Mouse (Mus musculus): ENCODE results near the gene Clmn. TPM values are rescaled to one million over a fixed set of nuclear protein-coding genes. Genes with fewer than 3 reads are reported as not detected.

Gene Clmn
- polyA plus RNA-seq, 1 experiment from 2014 or later: 0.63 TPM

DNA sequence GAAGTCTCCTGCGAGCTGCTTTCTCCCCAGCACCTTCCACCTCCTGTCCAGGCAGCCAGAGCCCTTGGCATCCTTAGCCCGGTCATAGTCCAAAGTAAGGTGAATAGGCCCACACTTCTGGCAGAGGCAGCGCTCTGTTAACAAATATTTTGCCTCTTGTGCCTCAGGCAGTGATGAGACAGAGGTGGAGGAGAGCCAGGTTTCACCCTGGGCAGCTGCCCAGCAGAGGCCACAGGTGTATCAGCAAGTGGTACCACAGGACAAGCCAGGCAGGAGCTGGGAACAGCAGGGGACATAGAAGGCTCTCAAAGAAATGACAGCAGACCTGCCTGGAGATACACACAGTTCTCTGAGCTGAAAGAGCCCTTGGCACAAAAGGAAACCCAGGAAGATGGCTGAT is 23.6 kb downstream of the Clmn start:
- Histone ChIP-seq H3K9ac (ENCODE audit: low read depth, low read length) (no peak overlapping the region), H3K27me3 (ENCODE audit: control insufficient read depth, insufficient read depth, low read depth, low read length) (no peaks in the 10 kb centered on the region), H3K36me3 (ENCODE audit: control insufficient read depth, insufficient read depth) (no peaks in the 10 kb centered on the region), H3K9me3 (replicated peaks; ENCODE audit: control insufficient read depth, low read length) (no peaks in the 10 kb centered on the region), H3K4me2 (ENCODE audit: low read depth, low read length) (no peak overlapping the region), H3K4me1 (ENCODE audit: control insufficient read depth, low read depth, low read length) (no peaks in the 10 kb centered on the region; the same call in none of the 2 replicates), H3K4me3 (ENCODE audit: low read depth, low read length) (no peak overlapping the region), H3K27ac (ENCODE audit: low read length) (no peak overlapping the region)
- 56% methylated on average over 3 of the region's 3 CpGs for WGBS (ENCODE audit: insufficient replicate concordance)
- ATAC-seq (ENCODE audit: low read depth): no peak

GRCm38 (mm10) chr12:104838987-104839386 is 25.9 kb downstream of the Clmn start:
- H3K27ac ChIP-seq (ENCODE audit: low read length): no peak overlapping the region
- no peaks in the 10 kb centered on the region for H3K9me3 ChIP-seq (replicated peaks; ENCODE audit: control insufficient read depth, low read length)
- H3K36me3 ChIP-seq (ENCODE audit: control insufficient read depth, insufficient read depth): no peaks in the 10 kb centered on the region
- WGBS (ENCODE audit: insufficient replicate concordance): 45% methylated on average over 4 of the region's 4 CpGs
- ATAC-seq (ENCODE audit: low read depth): no peak
- H3K4me1 ChIP-seq (ENCODE audit: control insufficient read depth, low read depth, low read length): no peaks in the 10 kb centered on the region; the same call in 1 of the 2 replicates
- no peak overlapping the region for H3K9ac ChIP-seq (ENCODE audit: low read depth, low read length)
- H3K4me2 ChIP-seq (ENCODE audit: low read depth, low read length): no peak overlapping the region
- H3K27me3 ChIP-seq (ENCODE audit: control insufficient read depth, insufficient read depth, low read depth, low read length): no peaks in the 10 kb centered on the region
- H3K4me3 ChIP-seq (ENCODE audit: low read depth, low read length): no peak overlapping the region

GRCm38 (mm10) chr12:104838462-104838861 is 26.4 kb downstream of the Clmn start:
- Histone ChIP-seq H3K27ac (ENCODE audit: low read length) (no peak overlapping the region), H3K4me2 (ENCODE audit: low read depth, low read length) (no peak overlapping the region), H3K4me3 (ENCODE audit: low read depth, low read length) (no peak overlapping the region), H3K27me3 (ENCODE audit: control insufficient read depth, insufficient read depth, low read depth, low read length) (peaks cover 3% of the 10 kb centered on the region; the same call in 1 of the 2 replicates), H3K4me1 (ENCODE audit: control insufficient read depth, low read depth, low read length) (no peaks in the 10 kb centered on the region; the same call in 1 of the 2 replicates), H3K9me3 (replicated peaks; ENCODE audit: control insufficient read depth, low read length) (no peaks in the 10 kb centered on the region), H3K9ac (ENCODE audit: low read depth, low read length) (no peak overlapping the region), H3K36me3 (ENCODE audit: control insufficient read depth, insufficient read depth) (no peaks in the 10 kb centered on the region)
- ATAC-seq (ENCODE audit: low read depth): no peak

DNA sequence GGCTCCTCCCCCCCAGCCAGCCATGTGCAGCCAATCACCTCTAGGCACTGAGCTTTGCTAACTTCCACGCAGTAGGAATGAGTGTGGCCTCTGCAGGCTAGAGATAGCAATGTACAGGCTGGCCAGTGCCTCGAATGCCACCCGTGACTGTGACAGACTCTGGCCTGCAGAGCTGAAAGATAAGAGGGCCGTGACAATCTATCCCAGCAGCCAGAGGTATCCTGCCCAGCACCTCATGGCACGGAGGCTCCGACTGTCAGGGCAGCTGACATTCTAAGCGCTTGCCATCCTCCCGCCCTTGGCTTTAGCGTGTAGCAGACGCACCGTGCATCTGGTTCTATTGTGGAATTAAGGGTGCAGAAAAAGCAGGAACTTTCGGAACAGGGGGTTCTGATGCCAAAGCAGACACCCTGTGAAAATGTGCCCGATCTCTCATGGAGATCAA is 26.9 kb downstream of the Clmn start:
- Histone ChIP-seq H3K4me2 (ENCODE audit: low read depth, low read length) (no peak overlapping the region), H3K9ac (ENCODE audit: low read depth, low read length) (no peak overlapping the region), H3K27ac (ENCODE audit: low read length) (no peak overlapping the region), H3K4me3 (ENCODE audit: low read depth, low read length) (no peak overlapping the region), H3K4me1 (ENCODE audit: control insufficient read depth, low read depth, low read length) (no peaks in the 10 kb centered on the region; the same call in 1 of the 2 replicates), H3K36me3 (ENCODE audit: control insufficient read depth, insufficient read depth) (no peaks in the 10 kb centered on the region), H3K27me3 (ENCODE audit: control insufficient read depth, insufficient read depth, low read depth, low read length) (peaks cover 3% of the 10 kb centered on the region; the same call in 1 of the 2 replicates), H3K9me3 (replicated peaks; ENCODE audit: control insufficient read depth, low read length) (no peaks in the 10 kb centered on the region)
- WGBS (ENCODE audit: insufficient replicate concordance): 47% methylated on average over 13 of the region's 13 CpGs
- peak; percentile 33; the same call in 1 of the 2 replicates for ATAC-seq (ENCODE audit: low read depth)

DNA sequence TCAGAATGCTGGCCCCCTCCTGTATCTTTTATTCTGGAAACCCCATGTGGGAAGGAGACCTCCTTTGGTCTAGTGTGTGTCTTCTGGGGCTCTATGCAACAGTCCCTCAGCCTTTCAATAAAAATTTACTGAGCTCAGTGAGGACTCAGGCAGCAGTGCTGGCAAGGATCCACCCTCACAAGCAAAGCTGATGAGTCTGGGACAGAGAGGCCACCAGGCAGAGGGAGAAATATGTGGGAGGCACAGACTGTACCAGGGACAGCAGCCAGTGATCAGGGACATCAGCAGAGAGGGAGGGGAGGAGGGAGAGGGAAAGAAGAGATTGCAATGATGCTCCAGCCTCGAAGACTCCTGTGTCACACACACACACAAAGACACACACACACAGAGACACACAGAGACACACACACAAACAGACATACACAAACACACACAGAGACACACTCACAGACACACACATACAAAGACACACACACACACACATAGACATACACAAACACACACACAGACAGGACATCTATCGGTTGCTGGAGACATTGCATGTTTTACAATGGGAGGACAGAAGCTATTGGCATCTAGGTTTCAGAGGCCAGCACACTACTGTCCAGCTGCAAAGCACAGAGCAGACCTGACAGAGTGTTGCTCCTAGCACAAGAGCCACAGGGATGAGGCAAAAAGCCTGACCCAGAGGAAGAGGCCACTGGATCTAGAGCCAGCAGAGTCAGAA is 27.6 kb downstream of the Clmn start:
- no peak overlapping the region for H3K4me2 ChIP-seq (ENCODE audit: low read depth, low read length)
- no peaks in the 10 kb centered on the region for H3K36me3 ChIP-seq (ENCODE audit: control insufficient read depth, insufficient read depth)
- no peaks in the 10 kb centered on the region; the same call in 1 of the 2 replicates for H3K4me1 ChIP-seq (ENCODE audit: control insufficient read depth, low read depth, low read length)
- H3K27ac ChIP-seq (ENCODE audit: low read length): no peak overlapping the region
- H3K27me3 ChIP-seq (ENCODE audit: control insufficient read depth, insufficient read depth, low read depth, low read length): peaks cover 3% of the 10 kb centered on the region; the same call in 1 of the 2 replicates
- H3K4me3 ChIP-seq (ENCODE audit: low read depth, low read length): no peak overlapping the region
- H3K9ac ChIP-seq (ENCODE audit: low read depth, low read length): no peak overlapping the region
- no peak for ATAC-seq (ENCODE audit: low read depth)
- 66% methylated on average over 2 of the region's 2 CpGs for WGBS (ENCODE audit: insufficient replicate concordance)
- no peaks in the 10 kb centered on the region for H3K9me3 ChIP-seq (replicated peaks; ENCODE audit: control insufficient read depth, low read length)

- H3K9ac ChIP-seq (ENCODE audit: low read depth, low read length): no peak overlapping the region
- H3K27ac ChIP-seq (ENCODE audit: low read length): no peak overlapping the region
- H3K27me3 ChIP-seq (ENCODE audit: control insufficient read depth, insufficient read depth, low read depth, low read length): peaks cover 3% of the 10 kb centered on the region; the same call in 1 of the 2 replicates
- H3K36me3 ChIP-seq (ENCODE audit: control insufficient read depth, insufficient read depth): no peaks in the 10 kb centered on the region
- H3K4me1 ChIP-seq (ENCODE audit: control insufficient read depth, low read depth, low read length): no peaks in the 10 kb centered on the region; the same call in 1 of the 2 replicates
- no peak overlapping the region for H3K4me2 ChIP-seq (ENCODE audit: low read depth, low read length)
- H3K9me3 ChIP-seq (replicated peaks; ENCODE audit: control insufficient read depth, low read length): no peaks in the 10 kb centered on the region
- no peak overlapping the region for H3K4me3 ChIP-seq (ENCODE audit: low read depth, low read length)
- ATAC-seq (ENCODE audit: low read depth): no peak
- 61% methylated on average over 6 of the region's 6 CpGs for WGBS (ENCODE audit: insufficient replicate concordance)
Measured at GRCm38 (mm10) chr12:104836230-104836629, 28.6 kb downstream of the Clmn start.

- no peaks in the 10 kb centered on the region for H3K9me3 ChIP-seq (replicated peaks; ENCODE audit: control insufficient read depth, low read length)
- no peak overlapping the region for H3K9ac ChIP-seq (ENCODE audit: low read depth, low read length)
- H3K27me3 ChIP-seq (ENCODE audit: control insufficient read depth, insufficient read depth, low read depth, low read length): peaks cover 3% of the 10 kb centered on the region; the same call in 1 of the 2 replicates
- H3K36me3 ChIP-seq (ENCODE audit: control insufficient read depth, insufficient read depth): no peaks in the 10 kb centered on the region
- H3K4me1 ChIP-seq (ENCODE audit: control insufficient read depth, low read depth, low read length): no peaks in the 10 kb centered on the region; the same call in 1 of the 2 replicates
- H3K27ac ChIP-seq (ENCODE audit: low read length): no peak overlapping the region
- no peak for ATAC-seq (ENCODE audit: low read depth)
- no peak overlapping the region for H3K4me3 ChIP-seq (ENCODE audit: low read depth, low read length)
- no peak overlapping the region for H3K4me2 ChIP-seq (ENCODE audit: low read depth, low read length)
- 69% methylated on average over 19 of the region's 19 CpGs for WGBS (ENCODE audit: insufficient replicate concordance)
Measured at GRCm38 (mm10) chr12:104835369-104836094, 29.3 kb downstream of the Clmn start.

GRCm38 (mm10) chr12:104834772-104835171 is 30.1 kb downstream of the Clmn start:
- Histone ChIP-seq H3K4me3 (ENCODE audit: low read depth, low read length) (no peak overlapping the region), H3K4me1 (ENCODE audit: control insufficient read depth, low read depth, low read length) (no peaks in the 10 kb centered on the region; the same call in 1 of the 2 replicates), H3K27ac (ENCODE audit: low read length) (no peak overlapping the region), H3K9ac (ENCODE audit: low read depth, low read length) (no peak overlapping the region), H3K4me2 (ENCODE audit: low read depth, low read length) (no peak overlapping the region), H3K36me3 (ENCODE audit: control insufficient read depth, insufficient read depth) (no peaks in the 10 kb centered on the region), H3K9me3 (replicated peaks; ENCODE audit: control insufficient read depth, low read length) (no peaks in the 10 kb centered on the region), H3K27me3 (ENCODE audit: control insufficient read depth, insufficient read depth, low read depth, low read length) (peaks cover 3% of the 10 kb centered on the region; the same call in 1 of the 2 replicates)
- WGBS (ENCODE audit: insufficient replicate concordance): 20% methylated on average over 4 of the region's 4 CpGs
- no peak for ATAC-seq (ENCODE audit: low read depth)
